Mouse (Mus musculus) limb, embryonic 11.5 days (tissue): ENCODE results near the gene 4932438H23Rik. TPM values are rescaled to one million over a fixed set of nuclear protein-coding genes. Genes with fewer than 3 reads are reported as not detected.
A peak's percentile ranks its signal among the peaks of the same experiment; 100 is the strongest.
"Not testable (repeated sequence)": the region's sequence is repeated elsewhere in the genome, so short reads cannot be mapped to it uniquely, and the experiment has no call there.

Experiments
- ATAC-seq: fragments of 200-750 bp; cut with Nextera tagmentation; 2 replicates; pipeline ENCODE4 v1.8.0; 2017; ENCODE audit warnings: low read depth; ENCODE audit not compliant: insufficient number of reproducible peaks, low FRiP score, low TSS enrichment
- DNase-seq: peaks from one replicate; pipeline ENCODE4 v3.0.0-alpha.2; 2015; ENCODE audit warnings: low spot score
- H3K27ac ChIP-seq: fragments of 300-500 bp; sonication (generic); replicated peaks from 2 replicates; pipeline ENCODE4 v1.5.1; 2014; ENCODE audit warnings: low read depth, mild to moderate bottlenecking, low read length
- H3K27me3 ChIP-seq: fragments of 300-500 bp; sonication (generic); 2 replicates; pipeline ENCODE4 v1.6.1; 2014; ENCODE audit warnings: mild to moderate bottlenecking, low read length, mixed read lengths; ENCODE audit not compliant: control insufficient read depth, insufficient read depth
- H3K36me3 ChIP-seq: fragments of 300-500 bp; sonication (generic); 2 replicates; pipeline ENCODE4 v1.6.1; 2014; ENCODE audit warnings: mild to moderate bottlenecking, low read length, moderate library complexity, mixed read lengths; ENCODE audit not compliant: control insufficient read depth, insufficient read depth
- H3K4me1 ChIP-seq: fragments of 300-500 bp; sonication (generic); 2 replicates; pipeline ENCODE4 v1.6.1; 2014; ENCODE audit warnings: low read length, mixed read lengths; ENCODE audit not compliant: control insufficient read depth, insufficient read depth
- H3K4me2 ChIP-seq: fragments of 300-500 bp; sonication (generic); 2 replicates; pipeline ENCODE4 v1.6.1; 2014; ENCODE audit warnings: low read depth, mild to moderate bottlenecking, moderate library complexity; ENCODE audit not compliant: severe bottlenecking
- H3K4me3 ChIP-seq: fragments of 300-500 bp; sonication (generic); 2 replicates; pipeline ENCODE4 v1.5.1; 2014; ENCODE audit warnings: low read depth, low read length
- H3K9ac ChIP-seq: fragments of 300-500 bp; sonication (generic); 2 replicates; pipeline ENCODE4 v1.6.1; 2014; ENCODE audit warnings: mild to moderate bottlenecking, low read length
- H3K9me3 ChIP-seq: fragments of 300-500 bp; sonication (generic); 2 replicates; pipeline ENCODE4 v1.6.1; 2016; ENCODE audit warnings: low read length; ENCODE audit not compliant: control insufficient read depth
- WGBS: fragments of 180-500 bp; shearing (Covaris S2); extraction: QIAGEN DNeasy Blood & Tissue Kit; methylation state at CpG from one replicate; pipeline ENCODE4 v1.1.7; 2014; 5-methylcytosine and 5-hydroxymethylcytosine counted together
- polyA plus RNA-seq: library from polyadenylated mRNA; unstranded; fragments of >200 nt; fragmentation: Nextera tagmentation; extraction: Ambion mirVana; gene quantifications from 2 replicates; pipeline ENCODE4 v1.2.1, GENCODE M21; 2014

4932438H23Rik gene
- polyA plus RNA-seq, 1 experiment from 2014 or later: not detected

- not testable (repeated sequence) for H3K9me3 ChIP-seq, H3K4me3 ChIP-seq, H3K27me3 ChIP-seq, H3K4me1 ChIP-seq, H3K4me2 ChIP-seq, DNase-seq, H3K9ac ChIP-seq, ATAC-seq, H3K27ac ChIP-seq, H3K36me3 ChIP-seq
- WGBS: 82% methylated on average over 8 of the region's 8 CpGs
Observed at GRCm38 (mm10) chr16:91075423-91075822, 19.5 kb downstream of the 4932438H23Rik start.

- peak; percentile 89; the same call in 1 of the 2 replicates for ATAC-seq
- Histone ChIP-seq H3K4me3 (no peak overlapping the region), H3K4me2 (no peak overlapping the region), H3K27me3 (no peaks in the 10 kb centered on the region), H3K9me3 (no peaks in the 10 kb centered on the region), H3K9ac (no peak overlapping the region), H3K27ac (no peak overlapping the region), H3K36me3 (no peaks in the 10 kb centered on the region), H3K4me1 (peaks cover 3% of the 10 kb centered on the region; the same call in 1 of the 2 replicates)
- WGBS: 39% methylated on average over 23 of the region's 24 CpGs
- DNase-seq: peak; percentile 93
Observed at GRCm38 (mm10) chr16:91073163-91073892, 21.6 kb downstream of the 4932438H23Rik start.

GRCm38 (mm10) chr16:91072256-91072655, 22.7 kb downstream of the 4932438H23Rik start:
- Histone ChIP-seq H3K4me3 (no peak overlapping the region), H3K4me1 (peaks cover 3% of the 10 kb centered on the region; the same call in 1 of the 2 replicates), H3K4me2 (no peak overlapping the region), H3K9me3 (no peaks in the 10 kb centered on the region), H3K9ac (no peak overlapping the region), H3K27me3 (no peaks in the 10 kb centered on the region), H3K27ac (no peak overlapping the region), H3K36me3 (no peaks in the 10 kb centered on the region)
- DNase-seq (no peak), ATAC-seq (no peak)
- WGBS: 98% methylated on average over 1 of the region's 1 CpGs

- 43% methylated on average over 12 of the region's 12 CpGs for WGBS
- H3K9me3 ChIP-seq: no peaks in the 10 kb centered on the region
- H3K4me3 ChIP-seq: no peak overlapping the region
- ATAC-seq: no peak
- H3K9ac ChIP-seq: no peak overlapping the region; the same call in 1 of the 2 replicates
- H3K4me1 ChIP-seq: peaks cover 3% of the 10 kb centered on the region; the same call in 1 of the 2 replicates
- no peaks in the 10 kb centered on the region for H3K27me3 ChIP-seq
- H3K36me3 ChIP-seq: no peaks in the 10 kb centered on the region
- DNase-seq: peak; percentile 44
- H3K27ac ChIP-seq: no peak overlapping the region
- H3K4me2 ChIP-seq: no peak overlapping the region
Observed at GRCm38 (mm10) chr16:91068969-91069368, 26.0 kb downstream of the 4932438H23Rik start.

- H3K36me3 ChIP-seq: no peaks in the 10 kb centered on the region
- H3K27me3 ChIP-seq: no peaks in the 10 kb centered on the region
- H3K9ac ChIP-seq: no peak overlapping the region
- DNase-seq: no peak
- 91% methylated on average over 1 of the region's 1 CpGs for WGBS
- ATAC-seq: no peak
- no peak overlapping the region for H3K27ac ChIP-seq
- no peak overlapping the region for H3K4me2 ChIP-seq
- H3K4me3 ChIP-seq: no peak overlapping the region
- H3K9me3 ChIP-seq: no peaks in the 10 kb centered on the region
- peaks cover 3% of the 10 kb centered on the region; the same call in 1 of the 2 replicates for H3K4me1 ChIP-seq
Observed at GRCm38 (mm10) chr16:91067122-91067521, 27.8 kb downstream of the 4932438H23Rik start.

- H3K36me3 ChIP-seq: no peaks in the 10 kb centered on the region
- DNase-seq (no peak), ATAC-seq (no peak)
- H3K27ac ChIP-seq: no peak overlapping the region
- 87% methylated on average over 12 of the region's 12 CpGs for WGBS
- H3K9ac ChIP-seq: no peak overlapping the region
- no peak overlapping the region for H3K4me2 ChIP-seq
- H3K9me3 ChIP-seq: no peaks in the 10 kb centered on the region
- H3K27me3 ChIP-seq: no peaks in the 10 kb centered on the region
- no peak overlapping the region for H3K4me3 ChIP-seq
- peaks cover 3% of the 10 kb centered on the region; the same call in 1 of the 2 replicates for H3K4me1 ChIP-seq
Observed at GRCm38 (mm10) chr16:91064583-91065365, 30.1 kb downstream of the 4932438H23Rik start.

GRCm38 (mm10) chr16:91063786-91064185, 31.1 kb downstream of the 4932438H23Rik start:
- WGBS: 91% methylated on average over 10 of the region's 10 CpGs
- Histone ChIP-seq H3K9me3 (no peaks in the 10 kb centered on the region), H3K36me3 (no peaks in the 10 kb centered on the region), H3K9ac (no peak overlapping the region), H3K27ac (no peak overlapping the region), H3K4me1 (peaks cover under 1% of the 10 kb centered on the region; the same call in 1 of the 2 replicates), H3K4me3 (no peak overlapping the region), H3K27me3 (no peaks in the 10 kb centered on the region), H3K4me2 (no peak overlapping the region)
- ATAC-seq (no peak), DNase-seq (no peak)

GRCm38 (mm10) chr16:91061531-91062318, 33.2 kb downstream of the 4932438H23Rik start:
- 75% methylated on average over 13 of the region's 13 CpGs for WGBS
- Histone ChIP-seq H3K27me3 (no peaks in the 10 kb centered on the region), H3K4me3 (no peak overlapping the region), H3K27ac (no peak overlapping the region), H3K4me2 (no peak overlapping the region), H3K4me1 (no peaks in the 10 kb centered on the region), H3K36me3 (no peaks in the 10 kb centered on the region), H3K9ac (no peak overlapping the region), H3K9me3 (no peaks in the 10 kb centered on the region)
- ATAC-seq (no peak), DNase-seq (no peak)
